Mouse (Mus musculus) retina, embryonic 14.5 days (tissue): ENCODE results near the gene Ctrc.
A peak's percentile ranks its signal among the peaks of the same experiment; 100 is the strongest.

Source experiments
- DNase-seq: peaks from one replicate; pipeline ENCODE4 v3.0.0-alpha.2; 2015; ENCODE audit warnings: low spot score

Gene Ctrc

DNA sequence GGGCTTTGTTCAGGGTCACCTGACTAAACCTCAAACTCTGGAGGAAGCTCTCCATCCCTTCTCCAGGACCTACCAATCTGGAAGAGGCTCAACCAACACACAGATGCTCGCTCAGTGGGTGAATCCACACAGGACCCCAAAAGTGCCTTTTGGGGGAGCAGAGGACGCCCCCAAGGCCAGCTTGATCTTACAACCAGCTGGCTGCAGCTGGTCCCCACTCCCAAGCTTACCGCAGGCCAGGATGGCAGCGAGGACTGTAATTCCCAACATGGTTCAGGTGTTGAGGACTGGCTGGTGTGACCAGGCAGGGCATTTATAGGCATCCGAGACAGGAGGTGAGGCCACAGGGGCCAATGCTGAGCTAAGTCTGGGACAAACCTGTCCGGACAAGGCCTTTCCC is at the start of gene Ctrc:
Gene Ctrc, minus strand, starts transcription at position 361 of the 400 bp plus-strand sequence.
- DNase-seq, result no peak

DNA sequence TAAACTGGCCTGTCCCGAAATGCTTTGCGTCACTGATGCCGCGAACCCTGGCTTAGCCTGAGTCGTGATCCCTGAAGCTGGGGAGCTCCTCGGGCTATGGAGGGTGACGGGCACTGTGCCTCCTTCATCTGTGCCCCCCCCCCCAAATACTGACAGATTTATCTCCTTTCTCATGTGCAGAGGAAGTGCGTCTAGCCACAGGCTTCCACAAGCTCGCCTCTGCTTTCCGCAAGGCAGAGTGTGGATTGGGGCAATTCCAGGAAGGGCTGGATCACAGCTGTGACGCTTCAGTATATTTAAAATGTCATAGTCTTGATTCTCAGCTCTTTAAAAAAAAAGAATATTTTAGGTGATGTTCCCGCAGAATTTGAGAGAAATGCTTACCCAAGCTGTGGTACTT is 49.6 kb upstream of the Ctrc start:
- no peak for DNase-seq

DNA sequence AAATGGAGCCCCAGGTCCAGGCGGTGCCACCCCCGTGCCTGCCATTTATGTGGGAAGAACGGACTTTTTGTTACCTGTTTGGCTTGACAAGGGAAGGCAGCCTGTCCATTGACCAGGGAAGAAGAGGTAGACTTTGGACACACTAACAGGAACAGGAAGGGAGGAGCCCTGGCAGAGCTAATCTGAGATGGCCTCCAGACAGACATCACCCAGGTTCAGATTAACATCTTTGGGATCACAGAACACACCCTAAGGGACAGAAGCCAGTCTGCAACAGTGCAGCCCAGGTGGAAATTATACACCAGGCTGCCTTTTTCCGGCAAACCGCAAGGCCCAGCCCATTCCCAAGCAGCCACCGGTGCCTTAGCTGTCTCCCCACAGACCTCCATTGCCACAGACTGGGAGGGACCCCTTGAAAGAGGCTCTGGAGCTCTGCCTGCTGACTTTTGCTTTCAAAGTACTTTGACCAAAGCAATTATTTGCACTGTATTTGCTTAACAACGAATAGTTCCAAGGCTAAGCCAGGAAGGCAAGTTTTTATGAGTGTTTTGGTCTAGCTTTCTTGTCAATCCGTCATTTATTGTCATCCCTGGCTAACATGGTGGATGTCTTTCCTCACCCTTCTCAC is 47.1 kb upstream of the Ctrc start:
- no peak for DNase-seq

GRCm38 (mm10) chr4:141886385-141886968 is 40.3 kb upstream of the Ctrc start:
- no peak for DNase-seq

- DNase-seq, result no peak
These were observed 39.3 kb upstream of the Ctrc start for GRCm38 (mm10) chr4:141885451-141885850.

DNA sequence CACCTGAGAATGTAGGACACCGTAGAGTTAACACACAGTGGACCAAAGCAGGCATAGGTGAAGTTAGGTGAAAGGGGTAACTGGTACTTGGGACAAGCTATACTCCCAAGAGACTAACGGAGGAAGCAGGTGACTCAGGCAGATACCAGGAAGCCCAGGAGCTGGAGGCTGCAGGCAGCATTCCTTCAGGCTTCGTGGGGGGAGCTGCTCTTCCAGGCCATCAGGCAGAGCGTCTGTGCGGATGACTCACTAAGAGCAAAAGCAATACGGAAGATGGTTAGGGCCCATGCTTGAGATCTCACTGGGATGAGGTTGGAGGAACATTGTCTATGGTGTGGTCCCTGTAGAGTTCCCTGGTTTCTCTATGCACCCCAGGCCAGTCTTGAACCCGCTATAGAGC is 36.7 kb upstream of the Ctrc start:
- no peak for DNase-seq

GRCm38 (mm10) chr4:141881950-141882349 is 35.8 kb upstream of the Ctrc start:
- DNase-seq, result no peak

DNA sequence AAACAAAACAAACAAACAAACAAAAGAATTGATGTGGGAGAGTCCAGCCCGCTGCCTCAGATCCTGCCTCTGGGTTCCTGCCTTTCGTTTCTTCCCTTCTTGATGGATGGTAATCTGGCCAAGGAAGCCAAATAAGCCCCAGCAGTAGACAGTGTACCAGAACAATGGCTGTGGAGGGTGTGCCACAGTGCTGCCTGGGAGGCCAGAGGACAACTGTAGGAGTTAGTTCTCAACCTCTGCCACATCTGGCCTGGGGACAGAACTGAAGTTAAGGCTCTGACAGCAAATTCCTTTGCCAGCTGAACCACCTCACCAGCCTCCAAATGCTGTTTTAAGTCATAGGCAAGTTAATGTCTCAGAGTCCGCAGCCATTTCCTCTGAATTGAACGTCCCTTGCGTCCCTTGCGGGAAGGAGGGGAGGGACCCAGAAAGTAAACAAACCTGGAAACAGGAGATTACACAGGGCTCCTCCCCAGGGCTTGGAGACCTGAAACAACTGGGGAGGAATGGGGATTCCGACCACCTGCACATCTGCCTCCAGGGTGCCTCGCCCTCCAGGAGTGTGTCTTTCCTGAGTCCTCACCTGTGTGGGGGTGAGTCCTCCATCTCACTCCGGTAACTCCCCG is 35.2 kb upstream of the Ctrc start:
- no peak for DNase-seq

GRCm38 (mm10) chr4:141879875-141880274 is 33.7 kb upstream of the Ctrc start:
- no peak for DNase-seq

DNA sequence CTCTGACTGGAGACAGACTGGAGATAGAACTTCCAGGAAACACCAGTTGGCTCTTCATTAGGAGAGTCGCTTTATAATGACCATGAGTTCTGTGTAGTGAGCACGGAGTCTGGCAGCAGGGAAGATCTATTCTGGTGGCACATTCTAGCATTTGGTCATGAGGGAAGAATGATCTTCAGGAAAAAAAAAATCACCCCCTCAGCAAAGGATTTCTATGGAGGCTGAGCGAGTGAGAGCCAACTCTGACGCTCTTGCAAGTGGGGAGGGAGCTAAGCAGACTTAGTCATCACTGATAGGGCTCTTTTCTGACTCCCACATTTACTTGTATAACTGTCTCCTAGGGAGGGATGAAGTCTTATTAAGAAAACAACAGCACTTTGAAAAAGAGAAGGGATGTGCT is 32.9 kb upstream of the Ctrc start:
- DNase-seq, result no peak

DNA sequence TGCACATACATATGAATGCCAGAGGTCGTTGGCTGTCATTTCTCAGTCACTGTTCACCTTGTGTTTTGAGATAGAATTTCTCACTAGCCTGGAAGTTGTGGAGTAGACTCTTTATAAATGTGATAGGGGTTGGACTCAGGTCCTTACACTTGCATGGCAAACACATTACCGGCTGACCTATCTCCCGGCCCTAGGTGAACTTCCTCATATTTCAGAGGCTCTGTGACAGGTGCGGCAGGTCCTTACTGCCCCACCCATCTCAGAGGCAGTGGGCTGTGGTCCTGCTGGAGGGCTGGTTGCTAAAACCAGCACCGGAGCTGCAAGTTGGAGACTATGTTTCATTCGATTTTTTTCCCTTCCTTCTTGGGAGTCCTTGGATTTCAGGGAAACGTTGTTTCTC is 32.5 kb upstream of the Ctrc start:
- no peak for DNase-seq

GRCm38 (mm10) chr4:141875481-141876108 is 29.4 kb upstream of the Ctrc start:
- no peak for DNase-seq

DNA sequence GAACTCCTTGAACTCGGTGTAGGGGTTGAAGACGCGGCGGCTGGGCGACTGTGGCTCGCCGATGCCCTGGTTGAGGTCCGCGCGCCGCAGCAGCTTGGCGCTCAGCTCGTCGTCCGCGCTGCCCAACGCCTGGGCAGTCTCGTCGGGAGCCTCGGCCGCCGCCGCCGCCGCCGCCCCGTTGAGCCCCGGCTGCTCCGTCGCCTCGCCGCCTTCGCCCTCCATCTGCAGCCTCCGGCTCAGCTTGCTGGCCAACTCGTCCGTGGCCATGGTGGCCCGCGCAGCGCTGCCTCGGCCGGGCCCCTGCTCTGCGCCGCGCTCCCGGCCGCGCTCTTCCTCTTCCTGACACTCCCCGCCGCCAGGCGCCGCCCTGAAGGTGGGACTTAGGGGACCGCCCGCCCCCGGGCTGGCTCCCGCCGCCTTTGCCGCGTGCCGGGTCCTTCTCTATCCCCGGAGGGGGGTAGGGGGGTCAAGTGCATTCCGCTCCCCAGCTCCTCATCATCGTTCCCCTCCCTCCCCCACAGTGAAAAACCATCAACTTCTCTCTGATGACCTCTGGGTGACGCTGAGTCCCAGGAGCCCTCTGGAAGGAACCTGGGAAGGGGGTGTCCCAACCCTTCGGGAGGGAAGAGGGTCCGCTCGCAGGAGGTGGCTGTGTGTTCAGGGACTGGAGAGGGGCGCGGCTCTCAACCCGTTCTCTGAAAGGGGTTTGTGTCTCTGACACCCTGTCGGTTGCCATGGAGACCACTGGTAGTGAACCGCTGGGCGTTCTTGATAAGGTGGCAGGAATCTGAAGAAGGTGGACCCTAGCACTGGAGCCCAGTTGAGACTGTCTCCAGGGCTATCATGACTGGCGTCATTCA is 28.7 kb upstream of the Ctrc start, which contains the start of gene Efhd2:
Gene Efhd2, minus strand, starts transcription at position 320 of the 860 bp plus-strand sequence.
- DNase-seq, result peak; percentile 77

GRCm38 (mm10) chr4:141874111-141874600 is 28.0 kb upstream of the Ctrc start:
- no peak for DNase-seq

DNA sequence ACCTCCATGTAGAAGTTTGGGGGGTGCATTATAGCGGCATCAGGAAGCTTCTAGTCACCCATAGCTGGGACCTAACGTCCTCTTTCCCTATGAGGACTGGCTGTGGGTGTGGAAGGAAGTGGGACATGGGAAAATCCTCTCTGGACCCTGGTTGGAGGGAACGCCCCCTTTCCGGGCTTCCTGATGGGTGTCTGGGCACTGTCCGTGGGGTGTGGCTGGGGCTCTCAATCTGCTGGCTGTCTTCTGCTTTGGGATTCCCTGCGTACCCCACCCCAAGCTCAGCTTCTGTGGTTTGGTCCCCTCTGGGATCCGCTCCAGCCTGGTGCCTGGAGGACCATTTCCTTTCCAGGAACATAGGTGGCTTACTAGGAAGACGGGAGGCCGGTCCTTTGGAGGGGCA is 26.8 kb upstream of the Ctrc start:
- no peak for DNase-seq

- no peak for DNase-seq
These were observed 25.8 kb upstream of the Ctrc start for GRCm38 (mm10) chr4:141871909-141872308.

DNA sequence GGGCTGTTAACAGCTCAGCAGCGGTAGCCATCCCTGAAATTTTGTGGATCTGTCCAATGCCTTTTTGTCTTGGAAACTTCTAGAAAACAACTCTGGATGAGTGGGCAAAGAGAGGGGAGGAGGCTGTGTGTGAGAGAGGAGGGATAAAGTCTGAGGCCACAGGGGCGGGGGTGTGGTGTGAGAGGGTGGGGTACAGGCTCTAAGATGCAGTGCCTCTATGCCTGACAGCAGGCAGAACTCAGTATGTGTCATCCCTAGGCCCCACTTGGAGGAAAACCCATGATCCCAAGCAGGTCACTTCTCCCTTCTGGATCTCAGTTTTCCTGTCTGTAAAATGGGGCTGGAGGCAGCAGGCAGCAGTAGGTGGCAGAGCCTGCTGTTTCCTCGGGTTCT is 25.2 kb upstream of the Ctrc start:
- no peak for DNase-seq

GRCm38 (mm10) chr4:141870666-141871332 is 24.6 kb upstream of the Ctrc start:
- DNase-seq, result no peak

DNA sequence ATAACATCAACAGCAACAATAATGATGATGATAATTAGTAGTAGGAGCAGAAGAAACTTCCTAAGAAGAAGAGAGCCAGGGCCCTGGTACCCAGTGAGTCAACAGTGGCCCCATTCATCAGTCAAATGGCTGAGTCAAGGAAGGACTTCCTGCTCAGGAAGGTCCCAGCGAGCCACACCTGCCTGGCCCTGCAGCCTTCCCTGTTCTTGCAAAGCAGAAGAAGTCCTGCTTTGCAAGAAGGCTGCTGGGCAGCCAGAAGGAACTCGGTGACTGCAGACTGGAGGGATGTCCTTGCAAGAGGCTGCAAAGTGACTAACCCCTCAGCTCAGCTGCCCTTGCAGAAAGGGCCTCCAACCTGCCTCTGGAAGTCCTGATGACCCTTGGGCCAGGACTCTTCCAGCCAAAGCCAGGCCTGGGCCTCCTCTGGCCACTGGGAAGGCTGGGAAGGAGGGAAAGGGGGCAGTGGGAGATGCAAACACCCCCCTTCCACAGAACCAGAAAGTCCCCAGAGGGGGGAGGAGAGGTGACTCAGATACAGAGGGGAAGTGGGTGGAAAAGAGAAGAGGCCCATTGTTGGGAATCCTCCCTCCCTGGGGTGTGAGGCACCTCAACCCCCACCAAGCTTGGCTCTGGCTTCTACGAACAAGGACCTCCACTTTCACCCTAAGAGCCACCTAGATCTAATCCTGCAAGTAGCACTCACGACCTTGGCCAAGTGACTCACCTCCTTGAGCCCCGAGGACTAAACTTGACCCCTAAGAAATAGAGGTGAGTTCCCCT is 23.5 kb upstream of the Ctrc start:
- DNase-seq, result no peak

GRCm38 (mm10) chr4:141868051-141868450 is 21.9 kb upstream of the Ctrc start:
- DNase-seq, result no peak

DNA sequence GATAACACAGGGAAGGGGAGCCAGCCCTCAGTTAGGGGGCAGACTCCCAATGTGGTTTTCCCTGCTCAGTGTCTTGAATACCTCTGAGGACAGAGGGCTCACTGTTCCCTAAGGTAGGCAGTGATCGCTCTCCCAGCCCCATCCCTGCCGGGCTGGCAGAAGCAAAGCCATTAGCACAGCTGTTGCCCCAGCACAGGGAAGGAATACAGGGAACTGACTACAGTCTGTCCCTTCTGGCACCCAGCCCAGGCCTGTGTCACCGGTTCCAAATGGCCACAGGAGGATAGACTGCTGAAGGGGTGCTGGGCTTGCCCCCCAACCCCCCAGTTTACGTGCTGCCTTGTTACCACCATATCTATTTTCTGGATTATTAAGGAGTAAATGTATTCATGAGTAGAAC is 21.3 kb upstream of the Ctrc start:
- DNase-seq, result no peak
